Mouse (Mus musculus): Measurements from ENCODE around the gene Ttc3. TPM values are rescaled to one million over a fixed set of nuclear protein-coding genes. Genes with fewer than 3 reads are reported as not detected.

Gene Ttc3
- polyA plus RNA-seq, 1 experiment from 2014 or later = 161 TPM

DNA sequence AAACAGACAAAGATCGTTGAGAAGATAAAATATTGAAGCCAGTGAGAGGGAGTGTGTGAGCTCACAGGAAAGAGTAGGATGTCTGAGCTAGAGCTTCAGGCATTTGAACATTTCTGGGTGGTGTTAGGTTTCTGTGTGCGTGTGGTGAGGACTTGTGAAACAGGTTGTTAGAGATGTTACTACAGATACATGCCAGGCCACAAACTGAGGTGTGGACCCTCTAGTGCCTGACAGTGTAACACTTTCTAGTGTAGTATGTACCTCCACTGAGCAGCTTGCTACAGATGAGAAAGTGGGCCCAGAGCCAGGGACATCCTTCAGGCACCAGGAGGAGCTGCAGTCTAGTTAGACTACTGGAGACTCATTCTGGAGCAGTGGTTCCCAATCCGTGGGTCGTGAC lies 31.8 kb downstream of the Ttc3 start:
- Histone ChIP-seq H3K9ac (ENCODE audit: low read length) (no peak overlapping the region), H3K9me3 (replicated peaks; ENCODE audit: control insufficient read depth, low read length) (no peaks in the 10 kb centered on the region), H3K4me1 (ENCODE audit: control insufficient read depth, insufficient read depth, low read length) (no peaks in the 10 kb centered on the region; the same call in 1 of the 2 replicates), H3K36me3 (ENCODE audit: control insufficient read depth, insufficient read depth, low read length) (no peaks in the 10 kb centered on the region), H3K4me2 (ENCODE audit: low read depth, low read length) (no peak overlapping the region), H3K4me3 (replicated peaks; ENCODE audit: low read length) (no peak overlapping the region), H3K27ac (ENCODE audit: low read length) (no peak overlapping the region), H3K27me3 (ENCODE audit: control insufficient read depth, insufficient read depth, low read length) (no peaks in the 10 kb centered on the region)
- no peak for ATAC-seq (ENCODE audit: insufficient read depth, low FRiP score)
- WGBS = 71% methylated on average over 4 of the region's 4 CpGs

DNA sequence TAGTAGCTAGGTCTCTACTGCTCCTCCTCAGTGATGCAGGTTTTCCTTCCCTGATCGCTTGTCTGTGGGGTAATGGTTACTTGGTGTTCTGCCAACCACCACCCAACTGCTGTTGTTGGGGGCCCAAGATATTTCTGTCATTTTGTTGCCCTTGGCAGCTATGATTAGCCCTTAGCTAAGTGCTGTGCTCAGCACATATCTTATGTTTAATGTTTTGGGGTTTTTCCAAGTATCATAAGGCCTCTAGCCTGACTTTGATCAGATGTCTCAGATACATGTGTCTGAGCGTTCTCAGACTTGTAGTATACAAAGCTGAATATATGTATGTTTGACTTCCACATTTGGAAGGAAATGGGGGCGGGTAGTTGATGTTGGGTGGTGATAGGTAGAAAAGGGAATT lies 40.9 kb downstream of the Ttc3 start:
- Histone ChIP-seq H3K27me3 (ENCODE audit: control insufficient read depth, insufficient read depth, low read length) (no peaks in the 10 kb centered on the region), H3K4me1 (ENCODE audit: control insufficient read depth, insufficient read depth, low read length) (no peaks in the 10 kb centered on the region), H3K4me2 (ENCODE audit: low read depth, low read length) (no peak overlapping the region), H3K27ac (ENCODE audit: low read length) (no peak overlapping the region), H3K9ac (ENCODE audit: low read length) (no peak overlapping the region), H3K36me3 (ENCODE audit: control insufficient read depth, insufficient read depth, low read length) (0 out of 2 replicates have a peak, but pooled peaks cover 2% of the 10 kb centered on the region), H3K4me3 (replicated peaks; ENCODE audit: low read length) (no peak overlapping the region), H3K9me3 (replicated peaks; ENCODE audit: control insufficient read depth, low read length) (no peaks in the 10 kb centered on the region)
- WGBS = 72% methylated on average over 3 of the region's 3 CpGs
- no peak for ATAC-seq (ENCODE audit: insufficient read depth, low FRiP score)

DNA sequence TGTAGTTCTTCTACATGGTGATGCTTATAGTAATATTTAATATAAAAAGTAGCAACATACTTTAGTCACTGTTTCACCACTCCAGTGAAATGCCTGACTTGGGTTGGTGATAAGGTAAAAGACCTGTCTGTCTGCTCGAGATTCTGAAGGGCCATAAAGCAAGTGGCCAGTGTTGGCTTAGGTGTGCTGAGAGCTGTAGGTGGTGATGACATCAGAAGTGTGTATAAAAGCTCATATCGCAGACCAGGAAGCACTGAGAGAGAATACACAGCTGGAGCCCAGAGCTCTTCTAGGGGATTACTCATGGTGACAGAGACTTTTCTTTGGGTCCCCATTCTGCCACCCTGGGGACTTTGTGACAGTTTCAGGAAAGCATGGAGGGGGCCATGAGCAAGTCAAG lies 41.8 kb downstream of the Ttc3 start:
- no peak overlapping the region for H3K4me3 ChIP-seq (replicated peaks; ENCODE audit: low read length)
- H3K27ac ChIP-seq (ENCODE audit: low read length) = no peak overlapping the region
- ATAC-seq (ENCODE audit: insufficient read depth, low FRiP score) = no peak
- no peaks in the 10 kb centered on the region for H3K9me3 ChIP-seq (replicated peaks; ENCODE audit: control insufficient read depth, low read length)
- H3K4me1 ChIP-seq (ENCODE audit: control insufficient read depth, insufficient read depth, low read length) = no peaks in the 10 kb centered on the region
- H3K9ac ChIP-seq (ENCODE audit: low read length) = no peak overlapping the region
- 82% methylated on average over 2 of the region's 2 CpGs for WGBS
- H3K4me2 ChIP-seq (ENCODE audit: low read depth, low read length) = no peak overlapping the region
- no peaks in the 10 kb centered on the region for H3K27me3 ChIP-seq (ENCODE audit: control insufficient read depth, insufficient read depth, low read length)
- H3K36me3 ChIP-seq (ENCODE audit: control insufficient read depth, insufficient read depth, low read length) = 0 out of 2 replicates have a peak, but pooled peaks cover 2% of the 10 kb centered on the region

DNA sequence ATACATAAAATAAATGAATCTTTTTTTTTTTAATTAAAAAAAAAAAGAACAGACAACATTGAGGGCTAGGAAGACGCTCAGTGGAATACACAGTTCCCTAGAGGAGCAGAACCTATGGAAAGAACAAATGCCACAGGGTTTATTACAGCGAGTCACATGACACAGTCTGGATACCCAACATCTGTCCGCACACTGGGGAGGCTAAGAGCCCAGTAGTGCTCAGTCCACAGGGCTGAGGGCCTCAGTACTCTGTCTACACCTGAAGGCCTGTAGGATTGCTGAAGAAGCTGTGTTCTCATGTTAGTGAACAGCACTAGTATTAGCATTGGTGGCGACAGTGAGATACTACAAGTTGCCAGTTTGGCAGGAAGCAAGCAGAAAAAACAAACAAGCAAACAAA lies 42.3 kb downstream of the Ttc3 start:
- no peaks in the 10 kb centered on the region for H3K27me3 ChIP-seq (ENCODE audit: control insufficient read depth, insufficient read depth, low read length)
- no peaks in the 10 kb centered on the region for H3K4me1 ChIP-seq (ENCODE audit: control insufficient read depth, insufficient read depth, low read length)
- H3K4me2 ChIP-seq (ENCODE audit: low read depth, low read length) = no peak overlapping the region
- H3K27ac ChIP-seq (ENCODE audit: low read length) = no peak overlapping the region
- H3K4me3 ChIP-seq (replicated peaks; ENCODE audit: low read length) = no peak overlapping the region
- no peak overlapping the region for H3K9ac ChIP-seq (ENCODE audit: low read length)
- H3K9me3 ChIP-seq (replicated peaks; ENCODE audit: control insufficient read depth, low read length) = no peaks in the 10 kb centered on the region
- no peak for ATAC-seq (ENCODE audit: insufficient read depth, low FRiP score)
- H3K36me3 ChIP-seq (ENCODE audit: control insufficient read depth, insufficient read depth, low read length) = 0 out of 2 replicates have a peak, but pooled peaks cover 2% of the 10 kb centered on the region
- WGBS = 91% methylated on average over 4 of the region's 4 CpGs

DNA sequence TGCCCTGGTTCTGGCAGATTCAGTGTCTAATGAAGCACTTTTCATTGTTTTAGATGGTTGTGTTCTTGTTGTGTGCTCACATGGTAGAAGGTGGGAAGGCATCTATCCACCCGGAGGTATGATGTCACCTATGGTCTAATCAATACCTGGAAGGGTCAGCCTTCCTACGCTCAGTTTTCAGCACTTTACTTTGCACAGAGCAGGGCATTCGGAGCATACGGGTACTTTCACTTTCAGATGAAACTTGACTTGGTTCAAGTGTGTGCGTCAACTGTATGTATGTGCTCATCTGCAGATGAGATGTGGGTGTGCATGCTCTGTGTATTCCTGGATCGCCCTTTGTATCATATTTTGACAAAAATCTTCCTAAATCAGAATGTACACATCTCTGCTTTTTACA lies 43.7 kb downstream of the Ttc3 start:
- Histone ChIP-seq H3K27me3 (ENCODE audit: control insufficient read depth, insufficient read depth, low read length) (no peaks in the 10 kb centered on the region), H3K9ac (ENCODE audit: low read length) (no peak overlapping the region), H3K36me3 (ENCODE audit: control insufficient read depth, insufficient read depth, low read length) (peaks cover 10% of the 10 kb centered on the region), H3K27ac (ENCODE audit: low read length) (no peak overlapping the region), H3K4me2 (ENCODE audit: low read depth, low read length) (no peak overlapping the region), H3K9me3 (replicated peaks; ENCODE audit: control insufficient read depth, low read length) (no peaks in the 10 kb centered on the region), H3K4me3 (replicated peaks; ENCODE audit: low read length) (no peak overlapping the region), H3K4me1 (ENCODE audit: control insufficient read depth, insufficient read depth, low read length) (no peaks in the 10 kb centered on the region)
- WGBS = 93% methylated on average over 6 of the region's 6 CpGs
- no peak for ATAC-seq (ENCODE audit: insufficient read depth, low FRiP score)

DNA sequence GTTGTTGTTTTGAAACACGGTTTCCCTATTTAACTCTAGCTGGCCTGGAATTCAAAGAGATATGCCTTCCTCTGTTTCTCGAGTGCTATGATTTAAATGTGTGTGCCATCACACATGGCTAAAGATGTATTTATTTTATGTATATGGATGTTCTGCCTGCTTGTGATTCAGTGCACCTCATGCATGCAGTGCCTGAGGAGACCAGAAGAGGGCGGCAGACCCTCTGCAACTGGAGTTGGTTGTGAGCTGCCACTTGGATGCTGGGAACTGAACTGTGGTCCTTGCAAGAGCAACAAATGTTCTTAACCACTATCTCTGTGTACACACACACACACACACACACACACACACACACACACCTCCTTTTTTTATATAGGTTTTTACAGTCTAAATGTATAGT lies 50.1 kb downstream of the Ttc3 start:
- peaks cover 5% of the 10 kb centered on the region for H3K9me3 ChIP-seq (replicated peaks; ENCODE audit: control insufficient read depth, low read length)
- no peak for ATAC-seq (ENCODE audit: insufficient read depth, low FRiP score)
- H3K9ac ChIP-seq (ENCODE audit: low read length) = no peak overlapping the region
- peaks cover 37% of the 10 kb centered on the region for H3K36me3 ChIP-seq (ENCODE audit: control insufficient read depth, insufficient read depth, low read length)
- no peak overlapping the region for H3K27ac ChIP-seq (ENCODE audit: low read length)
- H3K27me3 ChIP-seq (ENCODE audit: control insufficient read depth, insufficient read depth, low read length) = no peaks in the 10 kb centered on the region
- 94% methylated on average over 3 of the region's 3 CpGs for WGBS
- H3K4me1 ChIP-seq (ENCODE audit: control insufficient read depth, insufficient read depth, low read length) = no peaks in the 10 kb centered on the region
- no peak overlapping the region for H3K4me3 ChIP-seq (replicated peaks; ENCODE audit: low read length)
- H3K4me2 ChIP-seq (ENCODE audit: low read depth, low read length) = no peak overlapping the region

DNA sequence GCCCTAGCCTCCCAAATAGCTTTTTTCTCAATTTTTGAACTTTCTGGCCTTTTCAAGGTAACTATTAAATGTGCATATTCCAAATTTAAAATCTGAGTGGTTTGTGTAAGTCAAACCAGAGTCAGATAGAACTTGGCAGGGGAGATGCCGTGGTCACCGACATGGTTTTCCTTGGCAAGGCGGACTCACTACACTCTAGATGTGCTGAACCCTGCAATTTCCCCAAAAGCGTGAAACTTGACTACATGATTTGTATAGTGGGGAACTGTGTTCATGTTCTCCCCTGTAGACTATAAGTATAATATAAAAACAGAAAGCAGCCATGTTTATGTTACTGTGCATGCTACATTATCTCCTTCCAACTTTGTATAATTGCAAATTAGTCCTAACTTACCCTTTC lies 58.5 kb downstream of the Ttc3 start:
- peaks cover 23% of the 10 kb centered on the region; the same call in 1 of the 2 replicates for H3K36me3 ChIP-seq (ENCODE audit: control insufficient read depth, insufficient read depth, low read length)
- no peaks in the 10 kb centered on the region for H3K27me3 ChIP-seq (ENCODE audit: control insufficient read depth, insufficient read depth, low read length)
- H3K9me3 ChIP-seq (replicated peaks; ENCODE audit: control insufficient read depth, low read length) = no peaks in the 10 kb centered on the region
- no peak overlapping the region for H3K27ac ChIP-seq (ENCODE audit: low read length)
- no peaks in the 10 kb centered on the region for H3K4me1 ChIP-seq (ENCODE audit: control insufficient read depth, insufficient read depth, low read length)
- WGBS = 93% methylated on average over 4 of the region's 4 CpGs
- ATAC-seq (ENCODE audit: insufficient read depth, low FRiP score) = no peak
- no peak overlapping the region for H3K4me3 ChIP-seq (replicated peaks; ENCODE audit: low read length)
- H3K4me2 ChIP-seq (ENCODE audit: low read depth, low read length) = no peak overlapping the region
- no peak overlapping the region for H3K9ac ChIP-seq (ENCODE audit: low read length)

DNA sequence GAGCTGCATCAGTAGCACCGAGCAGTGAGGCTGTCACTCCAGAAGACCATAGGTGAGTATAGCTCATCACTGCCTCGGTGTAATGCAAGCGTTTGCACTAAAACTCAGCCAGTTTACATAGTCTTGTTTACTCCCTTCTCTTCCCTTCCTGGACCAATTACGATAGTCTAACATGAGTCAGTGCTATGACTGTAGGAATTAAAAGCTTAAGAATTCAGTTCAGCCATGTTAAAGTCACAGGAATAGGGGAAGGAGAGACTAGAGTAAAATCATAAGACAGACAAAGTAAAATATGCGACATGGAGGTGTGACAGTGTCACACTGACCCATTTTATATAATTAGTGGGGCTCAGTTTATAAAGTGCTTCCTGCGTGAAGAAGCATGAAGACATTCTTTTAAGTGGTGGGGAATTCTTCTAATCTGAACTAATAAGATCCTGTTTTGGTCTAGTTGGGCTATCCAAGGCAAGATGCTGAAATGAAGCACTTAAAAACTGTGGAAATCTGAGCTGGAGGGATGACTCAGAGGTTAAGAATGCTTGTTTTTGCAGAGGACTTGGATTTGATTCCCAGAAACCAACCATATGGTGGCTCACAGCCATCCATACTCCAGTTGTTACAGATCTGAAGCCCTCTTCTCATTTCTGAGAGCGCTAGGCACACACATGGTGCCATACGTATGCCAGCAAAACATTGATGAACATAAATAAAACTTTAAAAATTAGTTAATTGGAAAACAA lies 65.2 kb downstream of the Ttc3 start:
- Histone ChIP-seq H3K27me3 (ENCODE audit: control insufficient read depth, insufficient read depth, low read length) (no peaks in the 10 kb centered on the region), H3K4me1 (ENCODE audit: control insufficient read depth, insufficient read depth, low read length) (no peaks in the 10 kb centered on the region), H3K9me3 (replicated peaks; ENCODE audit: control insufficient read depth, low read length) (no peaks in the 10 kb centered on the region), H3K4me3 (replicated peaks; ENCODE audit: low read length) (no peak overlapping the region), H3K9ac (ENCODE audit: low read length) (no peak overlapping the region), H3K36me3 (ENCODE audit: control insufficient read depth, insufficient read depth, low read length) (peaks cover 31% of the 10 kb centered on the region), H3K27ac (ENCODE audit: low read length) (no peak overlapping the region; the same call in 1 of the 2 replicates), H3K4me2 (ENCODE audit: low read depth, low read length) (no peak overlapping the region)
- peak; percentile 37; the same call in 1 of the 2 replicates for ATAC-seq (ENCODE audit: insufficient read depth, low FRiP score)
- WGBS = 68% methylated on average over 8 of the region's 8 CpGs

DNA sequence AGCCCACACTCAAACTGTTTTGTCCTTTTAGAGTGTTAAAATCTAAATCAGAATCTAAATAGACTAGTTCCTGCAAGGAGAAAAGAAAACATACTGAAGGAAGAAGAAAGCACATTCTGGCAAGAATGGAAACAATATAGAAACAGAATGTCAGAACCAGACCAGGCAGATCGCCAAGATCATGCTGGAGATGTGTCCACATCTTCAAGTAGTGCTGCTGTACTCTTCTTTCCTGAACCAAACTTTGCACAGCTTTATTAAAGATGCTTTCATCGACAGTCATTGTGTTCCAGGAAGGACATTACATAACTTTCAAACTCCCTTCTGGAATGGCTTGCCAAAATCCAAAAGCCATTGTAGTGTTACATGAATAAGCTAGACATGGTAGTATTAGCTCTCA lies 66.4 kb downstream of the Ttc3 start:
- no peaks in the 10 kb centered on the region for H3K4me1 ChIP-seq (ENCODE audit: control insufficient read depth, insufficient read depth, low read length)
- no peak overlapping the region for H3K9ac ChIP-seq (ENCODE audit: low read length)
- 85% methylated on average over 2 of the region's 2 CpGs for WGBS
- no peak for ATAC-seq (ENCODE audit: insufficient read depth, low FRiP score)
- H3K4me3 ChIP-seq (replicated peaks; ENCODE audit: low read length) = no peak overlapping the region
- H3K9me3 ChIP-seq (replicated peaks; ENCODE audit: control insufficient read depth, low read length) = no peaks in the 10 kb centered on the region
- no peak overlapping the region for H3K27ac ChIP-seq (ENCODE audit: low read length)
- peaks cover 31% of the 10 kb centered on the region for H3K36me3 ChIP-seq (ENCODE audit: control insufficient read depth, insufficient read depth, low read length)
- no peak overlapping the region for H3K4me2 ChIP-seq (ENCODE audit: low read depth, low read length)
- no peaks in the 10 kb centered on the region for H3K27me3 ChIP-seq (ENCODE audit: control insufficient read depth, insufficient read depth, low read length)

All from stomach, embryonic 16.5 days (tissue).